Mouse (Mus musculus) neural tube, embryonic 14.5 days (tissue): Measurements from ENCODE around the gene Fam171a2. TPM values are rescaled to one million over a fixed set of nuclear protein-coding genes. Genes with fewer than 3 reads are reported as not detected.
A peak's percentile ranks its signal among the peaks of the same experiment; 100 is the strongest.

Source experiments
- ATAC-seq: fragments of 200-750 bp; cut with Nextera tagmentation; 2 replicates; pipeline ENCODE4 v1.8.0; 2017; ENCODE audit warnings: low read depth, mild to moderate bottlenecking, moderate TSS enrichment, moderate library complexity
- H3K27ac ChIP-seq: fragments of 300-500 bp; sonication (generic); 2 replicates; pipeline ENCODE4 v1.5.1; 2014; ENCODE audit warnings: low read depth, mild to moderate bottlenecking, control low read depth, low read length, moderate library complexity, mixed read lengths
- H3K27me3 ChIP-seq: fragments of 300-500 bp; sonication (generic); 2 replicates; pipeline ENCODE4 v1.6.1; 2014; ENCODE audit warnings: low read length; ENCODE audit not compliant: control insufficient read depth, insufficient read depth
- H3K36me3 ChIP-seq: fragments of 300-500 bp; sonication (generic); 2 replicates; pipeline ENCODE4 v1.6.1; 2014; ENCODE audit warnings: low read length, mixed read lengths; ENCODE audit not compliant: control insufficient read depth, insufficient read depth
- H3K4me1 ChIP-seq: fragments of 300-500 bp; sonication (generic); 2 replicates; pipeline ENCODE4 v1.6.1; 2014; ENCODE audit warnings: low read length; ENCODE audit not compliant: control insufficient read depth, insufficient read depth
- H3K4me2 ChIP-seq: fragments of 300-500 bp; sonication (generic); 2 replicates; pipeline ENCODE4 v1.6.1; 2014; ENCODE audit warnings: mild to moderate bottlenecking, low read depth, low read length, control low read depth
- H3K4me3 ChIP-seq: fragments of 300-500 bp; sonication (generic); 2 replicates; pipeline ENCODE4 v1.5.1; 2014; ENCODE audit warnings: low read depth, low read length, control low read depth, mixed read lengths
- H3K9ac ChIP-seq: fragments of 300-500 bp; sonication (generic); replicated peaks from 2 replicates; pipeline ENCODE4 v1.6.1; 2014; ENCODE audit warnings: low read depth, mild to moderate bottlenecking, control low read depth, low read length, mixed read lengths
- H3K9me3 ChIP-seq: fragments of 300-500 bp; sonication (generic); 2 replicates; pipeline ENCODE4 v1.6.1; 2016; ENCODE audit warnings: low read length; ENCODE audit not compliant: control insufficient read depth
- WGBS: fragments of 180-500 bp; shearing (Covaris S2); extraction: QIAGEN DNeasy Blood & Tissue Kit; methylation state at CpG from one replicate; pipeline ENCODE4 v1.1.7; 2014; 5-methylcytosine and 5-hydroxymethylcytosine counted together
- polyA plus RNA-seq: library from polyadenylated mRNA; unstranded; fragments of >200 nt; fragmentation: Nextera tagmentation; extraction: Ambion mirVana; gene quantifications from 2 replicates; pipeline ENCODE4 v1.2.1, GENCODE M21; 2014

The Fam171a2 gene
- polyA plus RNA-seq, 1 experiment from 2014 or later, result 38.4 TPM

DNA sequence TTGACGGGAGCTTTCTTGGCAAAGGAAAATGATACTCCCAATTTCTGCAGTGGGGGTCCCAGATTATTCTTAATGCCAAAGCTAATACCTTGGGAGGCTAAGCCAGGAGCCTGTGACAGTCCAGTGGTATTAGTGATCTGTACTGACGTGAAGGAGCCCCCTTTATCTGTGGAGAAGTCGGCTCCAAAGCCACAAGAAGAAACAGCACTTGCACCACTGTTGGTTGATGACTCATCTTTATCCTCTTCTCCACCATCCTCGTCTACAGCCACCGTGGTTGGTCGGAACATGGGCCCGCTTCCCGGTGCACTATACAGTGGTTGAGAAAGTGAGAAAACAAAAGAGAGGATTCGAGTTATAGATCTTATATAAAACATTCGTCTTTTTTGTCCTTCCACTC is 34.3 kb upstream of the Fam171a2 start:
- Histone ChIP-seq H3K36me3 (peaks cover 67% of the 10 kb centered on the region), H3K9me3 (no peaks in the 10 kb centered on the region), H3K27me3 (no peaks in the 10 kb centered on the region), H3K4me1 (no peaks in the 10 kb centered on the region), H3K27ac (no peak overlapping the region), H3K4me2 (no peak overlapping the region), H3K9ac (no peak overlapping the region), H3K4me3 (no peak overlapping the region)
- 94% methylated on average over 10 of the region's 10 CpGs for WGBS
- no peak for ATAC-seq

DNA sequence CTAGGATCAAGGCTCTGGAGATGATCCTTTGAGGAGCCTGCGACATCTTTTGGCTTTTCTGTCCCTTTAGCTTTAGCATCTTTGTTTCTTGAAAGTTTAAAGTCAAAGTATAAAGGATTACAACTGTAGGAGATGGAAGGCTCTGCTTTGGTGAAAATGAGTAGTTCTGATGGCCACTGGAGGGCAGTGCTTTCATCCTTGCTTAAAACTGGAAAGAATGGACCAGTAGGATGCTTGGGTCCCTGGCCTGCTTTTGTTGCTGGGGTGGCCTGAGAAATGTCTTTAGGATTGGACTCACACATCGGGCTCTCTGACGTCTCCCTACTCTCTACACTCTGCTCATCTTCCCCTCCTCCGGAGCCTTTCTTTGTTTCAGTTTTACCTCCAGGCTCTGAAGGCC is 33.4 kb upstream of the Fam171a2 start:
- no peaks in the 10 kb centered on the region for H3K27me3 ChIP-seq
- no peaks in the 10 kb centered on the region for H3K9me3 ChIP-seq
- no peaks in the 10 kb centered on the region for H3K4me1 ChIP-seq
- peaks cover 59% of the 10 kb centered on the region for H3K36me3 ChIP-seq
- no peak for ATAC-seq
- 94% methylated on average over 4 of the region's 4 CpGs for WGBS
- H3K27ac ChIP-seq, result no peak overlapping the region
- H3K4me2 ChIP-seq, result no peak overlapping the region
- H3K9ac ChIP-seq, result no peak overlapping the region
- H3K4me3 ChIP-seq, result no peak overlapping the region

DNA sequence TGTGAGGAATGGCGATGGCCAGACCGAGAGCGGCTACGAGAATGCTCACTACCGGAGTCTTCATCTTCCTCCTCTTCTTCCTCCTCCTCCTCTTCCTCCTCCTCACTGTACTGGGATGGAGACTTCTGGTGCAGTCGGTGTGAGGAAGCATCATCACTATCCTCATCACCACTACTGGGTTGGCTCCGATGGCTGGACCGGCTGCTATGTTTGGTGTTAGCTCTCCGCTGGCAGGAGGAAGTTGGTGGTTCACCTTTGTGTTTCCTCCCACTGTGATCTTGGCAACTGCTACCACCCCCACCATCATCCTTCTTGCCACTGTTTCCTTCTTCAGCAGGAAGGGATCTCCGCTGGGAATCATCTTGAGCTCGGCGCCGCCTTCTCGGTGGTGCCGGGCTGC is 32.6 kb upstream of the Fam171a2 start:
- Histone ChIP-seq H3K4me2 (no peak overlapping the region), H3K9ac (no peak overlapping the region), H3K36me3 (peaks cover 52% of the 10 kb centered on the region), H3K4me1 (no peaks in the 10 kb centered on the region), H3K27ac (no peak overlapping the region), H3K4me3 (no peak overlapping the region), H3K27me3 (no peaks in the 10 kb centered on the region), H3K9me3 (no peaks in the 10 kb centered on the region)
- 98% methylated on average over 15 of the region's 15 CpGs for WGBS
- no peak for ATAC-seq

DNA sequence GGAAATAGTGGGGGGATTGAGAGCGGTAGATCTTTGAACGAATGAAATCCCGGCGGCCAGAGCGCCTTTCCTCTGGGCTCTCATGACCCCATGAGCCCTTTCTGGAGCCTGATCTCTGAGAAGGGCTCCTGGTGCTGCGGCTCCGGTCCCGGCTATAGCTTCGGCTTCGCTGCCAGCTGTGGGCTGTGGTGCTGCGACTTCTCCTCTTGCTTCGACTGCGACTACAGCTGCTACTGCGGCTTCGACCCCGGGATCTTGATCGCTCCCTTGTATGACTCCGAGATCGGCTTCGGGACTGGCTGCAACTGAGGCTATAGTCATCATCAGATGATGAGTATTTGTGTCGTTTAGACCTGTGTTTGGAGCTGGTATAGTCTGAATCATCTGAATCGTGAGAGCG is 32.1 kb upstream of the Fam171a2 start:
- Histone ChIP-seq H3K27ac (no peak overlapping the region), H3K4me3 (no peak overlapping the region), H3K27me3 (no peaks in the 10 kb centered on the region), H3K4me1 (no peaks in the 10 kb centered on the region), H3K9me3 (no peaks in the 10 kb centered on the region), H3K9ac (no peak overlapping the region), H3K4me2 (no peak overlapping the region), H3K36me3 (peaks cover 48% of the 10 kb centered on the region)
- 97% methylated on average over 23 of the region's 23 CpGs for WGBS
- ATAC-seq, result no peak

DNA sequence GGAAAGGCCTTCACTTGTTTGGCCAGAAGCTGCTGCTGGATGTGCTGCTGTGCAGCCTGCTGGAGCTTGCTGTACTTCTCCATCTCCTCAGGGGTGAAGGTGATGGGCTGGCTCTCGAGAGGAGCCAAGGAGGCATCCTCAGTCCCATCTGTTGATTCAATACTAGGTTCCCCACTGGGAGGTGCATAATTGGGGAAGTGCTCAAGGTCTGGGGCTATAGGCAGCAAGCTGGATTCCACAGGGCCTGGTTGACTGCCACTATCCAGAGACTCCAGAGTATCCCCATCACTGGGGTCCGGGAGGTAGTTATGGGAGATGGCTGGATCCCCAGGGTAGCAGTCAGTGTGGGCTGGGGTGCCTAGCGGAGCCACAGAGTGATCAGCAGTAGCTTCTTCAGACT is 31.2 kb upstream of the Fam171a2 start:
- H3K4me3 ChIP-seq, result no peak overlapping the region
- peaks cover 45% of the 10 kb centered on the region for H3K36me3 ChIP-seq
- H3K9me3 ChIP-seq, result no peaks in the 10 kb centered on the region
- no peak for ATAC-seq
- no peaks in the 10 kb centered on the region for H3K27me3 ChIP-seq
- no peak overlapping the region for H3K4me2 ChIP-seq
- WGBS, result 78% methylated on average over 3 of the region's 3 CpGs
- no peak overlapping the region for H3K9ac ChIP-seq
- no peaks in the 10 kb centered on the region for H3K4me1 ChIP-seq
- no peak overlapping the region for H3K27ac ChIP-seq

DNA sequence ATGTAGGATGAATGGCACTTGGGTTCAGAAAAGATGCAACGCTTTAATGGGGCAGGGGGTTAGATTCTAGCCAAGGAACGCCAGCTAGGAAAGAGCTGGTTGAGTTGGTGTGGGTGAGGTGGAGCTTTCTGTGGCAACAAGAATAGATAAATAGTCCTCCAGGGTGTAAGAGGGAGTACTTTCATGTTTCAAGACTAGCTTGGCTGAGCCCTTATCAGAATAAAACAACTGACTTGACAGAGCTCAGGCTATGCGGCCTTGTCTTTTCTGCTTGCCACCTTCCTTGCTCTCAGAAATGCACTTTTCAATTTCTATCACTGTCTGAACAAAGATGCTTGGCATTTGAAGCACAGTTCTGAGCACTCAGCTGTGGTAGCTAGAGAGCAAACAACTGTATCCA is 27.5 kb upstream of the Fam171a2 start:
- H3K4me1 ChIP-seq, result no peaks in the 10 kb centered on the region
- H3K4me3 ChIP-seq, result no peak overlapping the region
- peaks cover 24% of the 10 kb centered on the region for H3K36me3 ChIP-seq
- no peak overlapping the region for H3K27ac ChIP-seq
- no peaks in the 10 kb centered on the region for H3K9me3 ChIP-seq
- ATAC-seq, result no peak
- no peak overlapping the region for H3K4me2 ChIP-seq
- 96% methylated on average over 3 of the region's 3 CpGs for WGBS
- H3K9ac ChIP-seq, result no peak overlapping the region
- H3K27me3 ChIP-seq, result no peaks in the 10 kb centered on the region

DNA sequence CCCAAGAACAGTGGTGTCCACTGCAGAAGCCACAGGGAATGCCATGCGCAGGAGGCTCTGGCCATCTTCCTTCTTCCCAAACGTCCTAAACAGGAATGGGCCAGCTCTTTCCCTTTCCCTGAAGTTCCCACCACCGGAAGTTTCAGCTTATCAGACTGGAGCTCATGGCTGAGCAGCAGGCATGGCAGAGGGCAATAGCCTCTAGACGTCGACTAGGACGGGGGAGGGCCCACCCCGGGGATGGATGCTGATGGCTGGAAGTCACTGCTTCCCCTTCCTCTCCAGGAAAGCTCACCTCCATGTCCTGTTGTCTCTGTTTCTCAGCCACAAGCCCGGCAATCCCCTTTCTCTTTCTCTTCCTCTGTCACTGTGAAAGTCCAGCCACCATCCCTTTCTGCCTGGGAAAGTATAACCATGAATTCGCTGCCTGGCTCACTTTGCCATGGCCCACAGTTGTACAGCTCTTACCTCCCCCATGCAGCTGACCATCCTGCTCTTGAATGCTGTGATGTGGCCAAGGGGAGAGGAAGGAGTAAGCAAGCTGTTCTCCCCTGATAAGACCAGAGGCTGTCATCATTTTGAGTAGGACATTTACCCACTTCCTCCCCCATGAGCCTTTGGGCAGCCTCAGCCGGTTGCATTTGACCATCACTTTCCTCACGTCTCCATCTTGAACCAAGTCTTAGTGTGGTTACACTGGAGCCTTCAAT is 22.3 kb upstream of the Fam171a2 start, which contains the start of gene Itga2b:
TSS of gene Itga2b (minus strand) at position 475 of the 710 bp plus-strand sequence.
- no peak within 1 kb of the TSS for H3K27ac ChIP-seq
- no peaks in the 10 kb centered on the region for H3K9me3 ChIP-seq
- no peaks in the 10 kb centered on the region for H3K27me3 ChIP-seq
- H3K9ac ChIP-seq, result no peak within 1 kb of the TSS
- H3K4me3 ChIP-seq, result no peak within 1 kb of the TSS
- H3K4me2 ChIP-seq, result no peak within 1 kb of the TSS
- no peak for ATAC-seq
- 69% methylated on average over 11 of the region's 11 CpGs for WGBS
- H3K4me1 ChIP-seq, result peaks cover 6% of the 10 kb centered on the region; the same call in 1 of the 2 replicates
- H3K36me3 ChIP-seq, result no peaks in the 10 kb centered on the region

DNA sequence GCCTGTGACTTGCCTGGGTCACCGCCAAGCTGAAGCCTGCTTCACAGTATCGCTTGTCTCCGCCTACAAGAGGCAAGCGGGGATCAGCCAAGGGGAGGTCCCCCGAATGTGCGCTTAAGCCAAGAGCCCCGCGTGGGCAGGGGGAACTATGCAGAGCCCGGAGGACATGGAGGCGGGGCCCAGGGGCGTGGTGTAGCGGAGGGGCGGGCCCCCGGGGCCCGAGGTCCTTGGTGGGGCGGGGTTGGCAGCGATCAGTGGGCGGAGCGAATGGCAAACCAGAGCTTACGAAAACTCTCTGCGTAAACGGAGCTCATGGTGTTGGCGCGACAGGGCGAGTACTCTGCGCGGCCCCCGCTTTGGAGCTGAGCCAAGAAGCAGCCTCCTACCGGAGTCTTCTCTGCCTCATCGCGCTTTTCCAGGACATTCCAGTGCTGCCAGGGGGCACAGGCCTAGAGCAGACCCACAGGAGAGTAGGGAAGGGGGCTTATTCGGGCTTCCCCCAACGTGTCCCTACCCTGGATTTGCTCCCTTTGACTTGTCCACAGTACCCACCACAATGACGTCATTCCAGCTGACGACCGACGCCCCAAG is 19.7 kb upstream of the Fam171a2 start:
- Histone ChIP-seq H3K4me1 (peaks cover 6% of the 10 kb centered on the region; the same call in 1 of the 2 replicates), H3K9ac (peak overlapping the region; percentile 41), H3K4me3 (peak overlapping the region; percentile 38), H3K9me3 (no peaks in the 10 kb centered on the region), H3K4me2 (peak overlapping the region; percentile 87), H3K36me3 (no peaks in the 10 kb centered on the region), H3K27me3 (no peaks in the 10 kb centered on the region), H3K27ac (peak overlapping the region; percentile 18; the same call in 1 of the 2 replicates)
- 0% methylated on average over 37 of the region's 37 CpGs for WGBS
- peak; percentile 89 for ATAC-seq

DNA sequence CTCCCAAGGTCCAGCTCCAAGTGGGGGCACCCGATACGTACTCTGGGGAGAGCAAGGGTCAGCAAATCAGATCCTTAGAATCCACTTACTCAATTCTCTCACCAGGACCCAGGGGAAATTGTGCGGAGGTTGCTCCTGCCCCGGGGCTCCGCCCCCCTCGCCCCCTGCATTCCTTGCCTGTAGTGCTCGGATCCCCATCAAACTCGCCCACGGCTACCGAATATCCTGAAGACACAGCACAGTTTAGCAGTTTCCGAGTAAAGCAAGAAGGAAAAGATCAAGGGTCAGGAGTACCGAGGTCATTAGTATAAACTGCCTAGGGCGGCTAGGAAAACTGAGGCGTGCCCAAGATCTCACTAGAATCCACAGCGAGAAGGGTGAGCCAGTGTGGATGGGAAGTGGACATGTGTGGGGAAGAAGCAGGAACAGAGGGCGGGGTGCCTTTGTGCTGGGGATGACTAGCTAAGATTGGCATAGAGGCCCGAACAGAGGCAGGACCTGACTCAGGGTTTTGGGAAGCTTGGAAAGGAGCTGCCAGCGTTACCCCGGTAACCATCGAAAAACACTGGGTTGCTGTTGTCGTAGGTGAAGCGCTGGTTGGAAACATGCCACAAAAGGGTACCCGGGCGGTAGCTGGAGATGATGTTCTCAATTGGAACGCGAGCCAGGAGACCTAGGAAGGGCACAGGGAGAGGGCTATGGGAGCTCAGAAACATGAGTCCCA is 18.4 kb upstream of the Fam171a2 start:
- Histone ChIP-seq H3K36me3 (no peaks in the 10 kb centered on the region), H3K4me1 (peaks cover 6% of the 10 kb centered on the region; the same call in 1 of the 2 replicates), H3K9me3 (no peaks in the 10 kb centered on the region), H3K27me3 (no peaks in the 10 kb centered on the region), H3K4me3 (no peak overlapping the region), H3K9ac (no peak overlapping the region), H3K27ac (no peak overlapping the region), H3K4me2 (no peak overlapping the region)
- no peak for ATAC-seq
- 10% methylated on average over 26 of the region's 26 CpGs for WGBS
